In genomic region chr19:53324866-53325265, GRCm38 (mm10) we compare ENCODE assay signal across 10 mouse cellular contexts. TPM values are rescaled to one million over a fixed set of nuclear protein-coding genes. Genes with fewer than 3 reads are reported as not detected.
DNase-seq lines count a peak whose midpoint lies in the region; ATAC-seq and TF ChIP-seq lines count a peak whose summit lies in the region.
"Had no signal": no experiment of that assay in that cellular context is flagged by ENCODE, and none has a peak within 500 bp of the region (broad histone marks: within the 10 kb centered on the region; RNA-seq: fewer than 3 reads in every experiment).

No protein-coding gene starts in this region.

- no peak for DNase-seq in heart, postnatal 0 days (ENCODE audit: low spot score)
- DNase-seq in heart, postnatal 25 days (ENCODE audit: low spot score) = no peak
- DNase-seq in left cerebral cortex, postnatal 4 days = no peak
- DNase-seq in kidney, adult 9 months = no peak
- DNase-seq: kidney, adult 11 months had no signal

- no peak for TF ChIP-seq CTCF in heart, postnatal 0 days (IDR thresholded peaks at IDR 0.05; ENCODE audit: low read depth)

- 50% methylated on average over 6 of the region's 6 CpGs for WGBS in heart, postnatal 0 days
- whole genome bisulfite sequencing in neural tube, embryonic 12.5 days = 48% methylated on average over 6 of the region's 6 CpGs
- WGBS in neural tube, embryonic 15.5 days = 63% methylated on average over 6 of the region's 6 CpGs
- WGBS in hindbrain, embryonic 15.5 days = 46% methylated on average over 6 of the region's 6 CpGs
- 63% methylated on average over 6 of the region's 6 CpGs for WGBS in stomach, embryonic 16.5 days

- peak overlapping the region; percentile 51; the same call in 1 of the 2 replicates for H3K4me3 ChIP-seq in heart, postnatal 0 days (ENCODE audit: low read depth, low read length)
- H3K4me3 ChIP-seq in neural tube, embryonic 12.5 days = no peak overlapping the region
- no peak overlapping the region for H3K4me3 ChIP-seq in neural tube, embryonic 15.5 days (replicated peaks)
- H3K4me3 ChIP-seq in hindbrain, embryonic 15.5 days = no peak overlapping the region
- H3K4me3 ChIP-seq in stomach, embryonic 16.5 days (replicated peaks; ENCODE audit: low read length) = no peak overlapping the region

- no peak for ATAC-seq in heart, postnatal 0 days (ENCODE audit: insufficient read depth, low read depth)
- ATAC-seq in neural tube, embryonic 12.5 days (ENCODE audit: low FRiP score, low read depth) = no peak
- ATAC-seq in neural tube, embryonic 15.5 days (ENCODE audit: low FRiP score) = no peak
- no peak for ATAC-seq in hindbrain, embryonic 15.5 days (ENCODE audit: low FRiP score, low read depth)
- no peak for ATAC-seq in stomach, embryonic 16.5 days (ENCODE audit: insufficient read depth, low FRiP score)

- peaks cover 26% of the 10 kb centered on the region for H3K4me1 ChIP-seq in heart, postnatal 0 days (ENCODE audit: control insufficient read depth, insufficient read depth)
- peaks cover 38% of the 10 kb centered on the region for H3K4me1 ChIP-seq in neural tube, embryonic 12.5 days
- peaks cover 37% of the 10 kb centered on the region for H3K4me1 ChIP-seq in neural tube, embryonic 15.5 days
- peaks cover 37% of the 10 kb centered on the region for H3K4me1 ChIP-seq in hindbrain, embryonic 15.5 days (replicated peaks)
- peaks cover 41% of the 10 kb centered on the region for H3K4me1 ChIP-seq in stomach, embryonic 16.5 days (ENCODE audit: control insufficient read depth, insufficient read depth, low read length)

- H3K36me3 ChIP-seq in heart, postnatal 0 days (replicated peaks; ENCODE audit: control insufficient read depth, insufficient read depth, low read length) = no peaks in the 10 kb centered on the region
- no peaks in the 10 kb centered on the region for H3K36me3 ChIP-seq in neural tube, embryonic 12.5 days
- no peaks in the 10 kb centered on the region for H3K36me3 ChIP-seq in neural tube, embryonic 15.5 days
- H3K36me3 ChIP-seq in hindbrain, embryonic 15.5 days = no peaks in the 10 kb centered on the region
- H3K36me3 ChIP-seq in stomach, embryonic 16.5 days (ENCODE audit: control insufficient read depth, insufficient read depth, low read length) = no peaks in the 10 kb centered on the region

- TF ChIP-seq EP300 in heart, postnatal 0 days (IDR thresholded peaks at IDR 0.05; ENCODE audit: low read depth) = no peak

- peak overlapping the region; percentile 83 for H3K4me2 ChIP-seq in heart, postnatal 0 days (ENCODE audit: low read depth, low read length)
- peak overlapping the region; percentile 48 for H3K4me2 ChIP-seq in neural tube, embryonic 12.5 days (replicated peaks)
- no peak overlapping the region for H3K4me2 ChIP-seq in neural tube, embryonic 15.5 days
- H3K4me2 ChIP-seq in hindbrain, embryonic 15.5 days = peak overlapping the region; percentile 62; the same call in 1 of the 2 replicates
- peak overlapping the region; percentile 84; the same call in 1 of the 2 replicates for H3K4me2 ChIP-seq in stomach, embryonic 16.5 days (ENCODE audit: low read depth, low read length)

- intact Hi-C loops in heart, postnatal 25 days (cut with DNase I) = no loop called here
- intact Hi-C loops in left cerebral cortex, postnatal 4 days (cut with DNase I) = no loop called here

- no peaks in the 10 kb centered on the region for H3K27me3 ChIP-seq in heart, postnatal 0 days (ENCODE audit: control insufficient read depth, insufficient read depth, low read length)
- H3K27me3 ChIP-seq in neural tube, embryonic 12.5 days (replicated peaks) = no peaks in the 10 kb centered on the region
- H3K27me3 ChIP-seq in neural tube, embryonic 15.5 days (replicated peaks) = no peaks in the 10 kb centered on the region
- H3K27me3 ChIP-seq in hindbrain, embryonic 15.5 days = no peaks in the 10 kb centered on the region
- H3K27me3 ChIP-seq in stomach, embryonic 16.5 days (ENCODE audit: control insufficient read depth, insufficient read depth, low read length) = no peaks in the 10 kb centered on the region

- no peaks in the 10 kb centered on the region for H3K9me3 ChIP-seq in heart, postnatal 0 days (replicated peaks; ENCODE audit: control insufficient read depth, low read length)
- no peaks in the 10 kb centered on the region for H3K9me3 ChIP-seq in neural tube, embryonic 12.5 days
- H3K9me3 ChIP-seq in neural tube, embryonic 15.5 days (replicated peaks) = no peaks in the 10 kb centered on the region
- no peaks in the 10 kb centered on the region for H3K9me3 ChIP-seq in hindbrain, embryonic 15.5 days
- H3K9me3 ChIP-seq in stomach, embryonic 16.5 days (replicated peaks; ENCODE audit: control insufficient read depth, low read length) = no peaks in the 10 kb centered on the region

- no peak overlapping the region for H3K27ac ChIP-seq in heart, postnatal 0 days (ENCODE audit: low read depth)
- no peak overlapping the region for H3K27ac ChIP-seq in neural tube, embryonic 12.5 days
- no peak overlapping the region for H3K27ac ChIP-seq in neural tube, embryonic 15.5 days (replicated peaks)
- no peak overlapping the region for H3K27ac ChIP-seq in hindbrain, embryonic 15.5 days (replicated peaks)
- H3K27ac ChIP-seq in stomach, embryonic 16.5 days (ENCODE audit: low read length) = no peak overlapping the region

- H3K9ac ChIP-seq in heart, postnatal 0 days (replicated peaks; ENCODE audit: low read depth, low read length) = no peak overlapping the region
- H3K9ac ChIP-seq in neural tube, embryonic 12.5 days = no peak overlapping the region
- H3K9ac ChIP-seq in neural tube, embryonic 15.5 days (replicated peaks) = no peak overlapping the region
- no peak overlapping the region for H3K9ac ChIP-seq in hindbrain, embryonic 15.5 days
- H3K9ac ChIP-seq in stomach, embryonic 16.5 days (ENCODE audit: low read length) = no peak overlapping the region

RNA-seq across cellular contexts. Expression of gene Mxi1, which starts 14.5 kb away (rescaled TPM):
- total RNA-seq in heart, postnatal 0 days (2014; rRNA removed; ENCODE audit: low replicate concordance) = 32.1 and 44.3 TPM in 2 replicates
- 31.2 and 34.8 TPM in 2 replicates for polyA plus RNA-seq in heart, postnatal 0 days (2015; fragmentation: Nextera tagmentation; extraction: Ambion mirVana)
- 10 to 100 TPM; 41.8 to 44.4 TPM for total RNA-seq in heart, postnatal 25 days (2021)
- 67.6 and 74.8 TPM in 2 replicates for polyA plus RNA-seq in neural tube, embryonic 12.5 days (2016; fragmentation: Nextera tagmentation; extraction: Ambion mirVana)
- polyA plus RNA-seq in neural tube, embryonic 15.5 days (2015; fragmentation: Nextera tagmentation; extraction: Ambion mirVana) = 40.0 and 40.8 TPM in 2 replicates
- polyA plus RNA-seq in hindbrain, embryonic 15.5 days (2015; fragmentation: Nextera tagmentation; extraction: Ambion mirVana) = 48.7 and 52.7 TPM in 2 replicates
- 15.8 and 15.9 TPM in 2 replicates for polyA plus RNA-seq in stomach, embryonic 16.5 days (2015; fragmentation: Nextera tagmentation; extraction: Ambion mirVana)
- 10 to 100 TPM; 32.5 to 34.7 TPM for total RNA-seq in left cerebral cortex, postnatal 4 days (2021)

RNA-seq across cellular contexts. Expression of gene Gm10197, which starts 46.7 kb away (rescaled TPM):
- total RNA-seq in heart, postnatal 0 days (2014; rRNA removed; ENCODE audit: low replicate concordance) = not detected in 2 replicates
- not detected in 2 replicates for polyA plus RNA-seq in heart, postnatal 0 days (2015; fragmentation: Nextera tagmentation; extraction: Ambion mirVana)
- total RNA-seq in heart, postnatal 25 days (2021) = not detected
- not detected in 2 replicates for polyA plus RNA-seq in neural tube, embryonic 12.5 days (2016; fragmentation: Nextera tagmentation; extraction: Ambion mirVana)
- polyA plus RNA-seq in neural tube, embryonic 15.5 days (2015; fragmentation: Nextera tagmentation; extraction: Ambion mirVana) = not detected in 2 replicates
- not detected in 2 replicates for polyA plus RNA-seq in hindbrain, embryonic 15.5 days (2015; fragmentation: Nextera tagmentation; extraction: Ambion mirVana)
- not detected in 2 replicates for polyA plus RNA-seq in stomach, embryonic 16.5 days (2015; fragmentation: Nextera tagmentation; extraction: Ambion mirVana)
- total RNA-seq in left cerebral cortex, postnatal 4 days (2021) = not detected
- polyA plus RNA-seq: brain, embryonic 14.5 days had no signal
